Mouse (Mus musculus) gastrocnemius, adult 8-10 months (tissue): ENCODE data around the gene Duoxa1. TPM values are rescaled to one million over a fixed set of nuclear protein-coding genes. Genes with fewer than 3 reads are reported as not detected.

Experiments used
- DNase-seq, 2 experiments: peaks; one replicate each; pipeline ENCODE4 v3.0.0; 2022; ENCODE audit warnings: low spot score in 2 of 2
- total RNA-seq, 4 experiments: library from RNA; stranded (reverse); gene quantifications; 2 replicates each; pipeline ENCODE4 v1.2.4; 2022

The Duoxa1 gene
- total RNA-seq, 4 experiments from 2014 or later: 0.48 to 0.63 (median 0.62) TPM; not detected in 1

DNA sequence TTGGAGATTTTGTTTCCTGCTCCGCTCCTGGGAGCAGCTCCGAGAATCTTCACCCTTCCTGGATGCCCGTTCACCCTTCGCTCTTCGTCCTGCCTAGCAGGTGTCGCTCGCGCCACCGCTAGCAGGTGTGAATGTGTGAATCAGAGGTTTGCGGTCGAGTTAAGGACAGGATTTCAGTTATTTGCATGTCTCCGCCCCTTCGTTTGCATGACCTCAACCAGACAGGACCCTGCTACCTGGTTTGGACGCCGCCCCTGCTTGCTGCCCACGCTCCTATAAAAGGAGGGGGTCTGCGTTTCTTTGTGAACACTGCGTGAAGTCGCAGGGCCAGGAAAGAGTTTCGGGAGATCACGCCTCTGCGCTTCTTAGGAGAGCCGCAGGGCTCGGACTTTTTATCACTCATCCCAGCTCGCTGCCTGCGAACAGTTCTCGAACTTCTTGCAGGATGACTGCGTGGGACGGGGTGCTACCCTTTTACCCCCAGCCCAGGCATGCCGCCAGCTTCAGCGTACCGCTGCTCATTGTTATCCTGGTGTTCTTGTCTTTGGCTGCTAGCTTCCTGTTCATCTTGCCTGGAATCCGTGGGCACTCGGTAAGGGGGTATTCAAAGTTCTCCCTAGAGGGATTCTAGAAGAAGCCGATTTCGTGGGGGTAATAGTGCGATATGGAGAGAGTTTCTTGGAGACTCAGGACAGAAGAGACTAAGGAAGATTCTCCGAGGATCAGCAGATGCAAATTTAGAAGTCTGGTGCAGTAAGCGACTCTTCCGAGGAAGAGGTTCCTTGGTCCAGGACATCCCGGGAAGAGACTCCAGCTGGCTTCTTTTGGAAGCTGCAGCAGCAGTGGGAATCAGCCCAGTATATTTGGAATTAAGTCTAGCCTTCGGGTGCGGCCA lies 14.7 kb downstream of the Duoxa1 start, which contains the start of gene Duoxa2:
Gene Duoxa2 (plus strand): TSS at position 305 of the 895 bp plus-strand sequence.
- DNase-seq: no peak

DNA sequence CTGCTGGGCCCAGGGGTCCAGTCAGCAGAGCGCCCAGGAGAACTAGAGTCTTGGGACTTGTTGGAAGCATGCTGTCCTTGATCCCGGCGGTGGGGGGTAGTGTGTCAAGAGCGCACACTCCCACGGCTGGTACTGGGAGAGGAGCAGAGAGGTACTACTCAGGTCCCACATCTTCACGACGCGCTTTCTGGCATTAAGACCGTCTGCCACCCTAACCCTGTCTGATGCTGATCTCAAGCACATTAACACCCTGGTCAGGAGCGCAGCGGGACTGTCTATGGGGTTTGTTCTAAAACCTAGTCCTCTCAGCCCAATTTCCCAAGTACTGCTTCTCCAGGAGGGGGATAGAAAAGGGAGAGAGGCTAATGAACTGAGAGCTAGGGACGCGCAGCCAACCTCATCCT lies 15.4 kb downstream of the Duoxa1 start, which contains the start of gene Duox2:
Gene Duox2 (minus strand): TSS at position 354 of the 404 bp plus-strand sequence.
- DNase-seq: no peak

DNA sequence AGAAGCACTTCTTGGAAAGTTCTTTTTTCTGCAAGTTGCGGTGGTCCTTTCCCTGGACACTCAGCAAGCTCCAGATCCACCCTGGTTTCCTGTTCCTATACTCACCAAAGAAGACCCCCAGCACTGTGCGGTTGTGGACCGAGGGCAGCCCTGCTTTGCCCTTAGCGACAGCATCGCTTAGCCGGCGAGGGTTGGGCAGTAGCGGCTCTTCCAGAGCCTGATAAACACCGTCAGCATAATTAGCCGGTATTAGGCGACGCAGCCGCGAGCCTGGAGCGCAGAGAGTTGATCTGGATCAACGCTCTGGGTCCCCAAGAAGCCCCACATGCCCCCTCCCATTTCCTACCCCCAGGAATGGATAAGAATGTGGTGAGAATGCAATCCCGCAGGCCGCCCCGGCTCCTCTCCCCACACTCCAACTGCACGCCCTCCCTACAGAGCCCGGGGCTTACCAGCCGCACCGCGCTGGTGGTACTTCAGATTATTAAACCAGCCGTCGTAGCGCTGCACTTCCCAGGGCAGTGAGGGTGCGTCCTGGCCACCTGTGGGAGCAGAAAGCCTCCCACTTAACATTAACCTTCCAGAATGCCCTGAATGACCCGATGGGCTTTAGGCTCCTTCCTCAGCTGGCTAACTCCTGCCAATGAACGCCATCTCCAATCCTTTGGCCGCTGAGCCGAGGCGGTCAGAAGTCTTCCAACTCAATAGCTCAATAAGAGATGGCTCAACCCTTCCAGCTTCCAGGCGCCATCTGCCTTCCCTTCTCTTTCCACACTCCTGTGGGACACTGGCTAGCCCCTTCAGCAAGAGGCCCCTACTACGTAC lies 16.0 kb downstream of the Duoxa1 start:
- DNase-seq: no peak

DNA sequence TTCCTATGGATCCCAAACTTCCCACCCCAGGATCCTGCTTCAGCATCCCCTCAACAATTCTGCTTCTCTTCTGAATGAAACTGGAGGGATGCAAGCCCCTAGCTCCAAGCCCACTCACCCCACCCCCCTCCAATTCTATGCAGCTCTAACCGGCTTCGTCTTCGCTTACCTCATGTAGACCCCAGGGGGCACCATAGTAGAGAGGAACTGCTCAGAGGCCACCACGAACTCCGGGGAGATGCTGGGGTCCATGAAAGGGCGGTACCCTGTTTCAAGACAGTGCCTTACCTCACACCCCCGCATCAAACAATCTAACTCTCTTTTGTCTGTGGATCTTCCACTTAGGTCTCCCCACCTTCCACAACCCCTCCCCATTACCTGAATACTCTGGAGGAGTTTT lies 18.6 kb downstream of the Duoxa1 start:
- no peak for DNase-seq

DNA sequence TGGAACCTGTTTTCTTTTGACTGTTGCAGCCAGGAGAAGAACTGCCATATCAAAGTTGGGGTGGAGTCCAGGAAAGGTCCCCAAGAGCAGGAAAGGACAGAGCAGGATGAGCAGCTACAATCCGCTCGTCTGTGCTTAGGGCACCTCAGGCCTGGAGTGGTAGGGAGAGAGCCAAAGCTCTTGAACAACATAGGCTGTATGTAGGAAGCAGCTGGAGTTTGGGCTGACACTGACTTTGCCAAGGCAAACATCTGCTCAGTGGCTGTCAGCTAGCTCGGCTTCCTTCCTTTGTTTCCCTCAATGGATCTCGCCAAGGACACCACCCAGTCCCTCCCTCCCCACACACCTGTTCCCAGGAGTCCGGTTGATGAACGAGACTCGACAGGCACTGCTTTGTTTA lies 27.4 kb downstream of the Duoxa1 start:
- DNase-seq: no peak

DNA sequence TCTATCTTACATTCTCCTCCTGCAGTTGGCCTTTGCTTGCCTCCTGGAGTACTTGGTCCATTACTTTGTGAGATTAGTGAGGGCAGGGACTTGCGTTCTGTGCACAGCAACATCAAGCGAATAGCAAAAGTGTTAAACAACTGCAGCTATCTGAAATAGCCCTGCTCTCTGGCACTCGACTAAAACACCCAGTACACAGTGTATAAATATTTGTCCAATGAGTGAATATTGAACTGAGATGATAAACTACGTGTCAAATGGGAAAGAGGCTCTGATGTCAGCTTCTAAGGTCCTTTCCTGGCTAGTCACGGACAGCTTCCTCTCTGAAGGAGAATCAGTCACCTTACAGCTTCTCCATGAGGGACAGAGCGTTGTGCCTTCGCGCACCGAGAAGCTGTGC lies 29.4 kb downstream of the Duoxa1 start:
- DNase-seq: no peak

DNA sequence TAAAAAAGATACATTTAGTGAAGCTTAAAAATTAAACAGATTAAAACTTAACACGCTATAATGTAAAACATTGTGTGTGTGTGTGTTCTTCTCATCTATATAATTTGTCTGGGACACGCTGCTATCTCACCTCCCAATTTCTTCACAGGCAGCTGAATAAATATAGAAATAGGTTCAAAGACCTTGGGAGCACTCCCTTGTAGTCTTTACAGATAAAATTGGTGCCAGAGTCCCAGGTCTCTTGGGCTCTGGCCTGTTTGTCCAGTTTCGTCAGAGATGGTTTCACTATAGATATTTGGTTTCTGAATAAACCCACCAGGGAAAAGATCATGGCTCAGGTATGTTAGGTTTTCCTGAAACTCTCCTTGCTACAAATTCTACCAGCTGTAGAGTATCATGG lies 34.8 kb downstream of the Duoxa1 start:
- no peak for DNase-seq

DNA sequence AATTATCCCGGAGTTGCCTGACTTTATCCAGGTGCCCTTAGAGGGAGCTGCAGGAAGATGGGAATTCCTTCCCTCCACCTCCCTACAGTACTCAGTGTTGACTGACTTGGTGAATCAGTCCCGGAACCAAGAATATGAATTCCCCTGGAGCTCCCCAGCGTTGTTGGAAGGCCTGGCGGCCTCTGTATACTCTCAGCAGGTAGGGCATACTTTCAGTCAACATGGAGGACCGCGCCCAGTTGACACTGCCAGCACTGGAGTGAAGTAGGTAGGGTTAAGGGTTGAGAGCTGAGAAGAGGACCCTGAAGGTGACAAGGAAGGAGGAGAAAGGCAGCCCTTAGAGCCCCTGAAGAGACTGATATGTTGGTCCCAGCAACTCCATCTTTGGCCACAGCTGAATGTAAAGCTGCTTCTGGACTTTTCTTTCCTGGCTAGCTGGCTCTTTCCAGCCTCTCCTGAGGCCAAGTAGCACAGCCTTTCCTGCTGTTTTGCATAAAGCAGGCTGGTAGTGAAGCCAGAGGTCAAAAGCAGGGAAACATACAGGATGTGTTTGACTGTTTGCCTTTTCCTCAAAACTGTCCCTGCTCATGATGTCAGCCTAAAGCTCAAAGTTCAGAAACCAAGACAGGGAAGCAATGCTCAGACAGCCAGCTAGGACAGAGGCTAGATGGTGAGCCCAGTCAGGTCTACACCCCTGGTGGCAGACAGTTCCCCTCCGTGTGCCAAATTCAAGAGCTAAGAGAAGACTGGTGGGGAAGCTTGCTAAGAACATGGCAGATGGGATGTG lies 46.9 kb downstream of the Duoxa1 start:
- DNase-seq: no peak

DNA sequence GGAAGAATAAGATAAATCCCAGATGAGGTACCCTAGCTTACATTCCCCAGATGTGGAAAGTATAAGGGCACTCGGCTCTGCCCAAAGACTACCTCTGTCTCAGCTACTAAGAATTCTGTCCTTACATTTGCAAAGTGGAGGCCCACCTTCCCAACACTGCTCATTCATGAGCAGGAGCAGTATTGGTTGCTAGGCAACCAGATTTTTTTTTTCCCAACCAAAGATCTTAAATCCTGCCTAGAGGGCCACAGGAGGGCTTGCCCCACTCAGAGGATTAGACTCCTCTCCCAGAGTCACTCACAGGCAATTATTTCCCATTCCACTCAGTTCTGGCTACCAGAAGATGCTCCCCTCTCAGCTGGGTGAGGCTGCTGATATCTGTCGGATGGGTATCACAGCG lies 48.8 kb downstream of the Duoxa1 start:
- no peak for DNase-seq

DNA sequence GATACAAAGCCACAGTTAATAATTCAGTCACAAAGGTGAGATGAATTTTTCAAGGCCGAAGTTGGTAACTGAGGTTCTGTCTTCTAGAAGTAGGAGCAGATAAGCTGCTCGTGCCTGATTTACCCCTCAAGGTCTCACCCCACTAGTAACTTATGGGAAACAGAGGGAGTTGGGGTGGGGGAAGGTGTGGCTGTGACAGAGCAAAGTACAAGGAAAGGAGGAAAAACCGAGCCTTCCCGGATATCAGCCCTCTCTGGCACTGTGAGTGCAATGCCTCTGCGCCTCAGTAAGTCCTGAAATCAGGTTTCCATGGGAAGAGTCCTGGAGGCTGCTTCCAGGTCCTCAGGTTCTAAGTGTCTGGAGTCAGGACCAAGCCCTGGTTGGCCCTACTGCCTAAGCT lies 52.8 kb downstream of the Duoxa1 start:
- DNase-seq: no peak

DNA sequence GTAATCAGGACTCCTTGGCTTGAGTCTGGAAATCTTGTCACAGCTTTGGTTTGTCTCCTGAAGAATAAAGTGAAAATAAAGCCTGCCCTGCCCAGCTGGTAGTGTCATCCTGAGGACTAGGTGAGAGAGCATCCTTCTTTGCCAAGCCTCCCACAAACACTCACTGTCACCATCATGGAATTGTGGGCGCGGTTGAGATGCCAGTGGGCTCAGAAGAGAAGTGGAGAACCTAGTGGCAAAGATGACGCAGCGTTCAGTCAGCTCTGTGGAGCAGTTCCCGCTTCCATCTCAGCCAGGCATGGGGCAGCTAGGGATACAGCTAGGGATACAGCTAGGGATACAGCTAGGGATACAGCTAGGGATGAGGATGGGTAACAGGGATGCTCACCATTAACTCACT lies 57.5 kb downstream of the Duoxa1 start:
- DNase-seq: no peak

Other genes with a start within 250 kb of the Duoxa1 start
- 1 to 10 TPM; 5.4 to 6.4 (median 6.1) TPM for gene Spg11, start 195.3 kb downstream of the Duoxa1 start, total RNA-seq
- gene B2m, start 166.0 kb downstream of the Duoxa1 start, total RNA-seq: 100 to 1,000 TPM in 1 of 4 experiments, 10 to 100 TPM in 3; 54.2 to 107 (median 77.1) TPM
- gene Trim69, start 153.0 kb downstream of the Duoxa1 start, total RNA-seq: not detected
- not detected for gene Patl2, start 127.5 kb downstream of the Duoxa1 start, total RNA-seq
- gene Terb2, start 127.5 kb downstream of the Duoxa1 start, total RNA-seq: not detected
- gene Sord, start 79.0 kb downstream of the Duoxa1 start, total RNA-seq: 10 to 100 TPM; 63.0 to 69.8 (median 66.5) TPM
- under 1 TPM in 3 of 4 experiments, not detected in 1; 0.07 to 0.24 (median 0.18) TPM for gene Duox2, start 15.3 kb downstream of the Duoxa1 start, total RNA-seq
- gene Duoxa2, start 14.8 kb downstream of the Duoxa1 start, total RNA-seq: not detected
- gene Duox1, start 1.9 kb upstream of the Duoxa1 start, total RNA-seq: under 1 TPM; 0.19 to 0.38 (median 0.29) TPM
- gene Shf, start 55.4 kb upstream of the Duoxa1 start, total RNA-seq: 1 to 10 TPM; 1.3 to 1.9 (median 1.4) TPM
- gene Slc28a2, start 112.7 kb upstream of the Duoxa1 start, total RNA-seq: 1 to 10 TPM; 4.6 to 5.7 (median 5.2) TPM
- gene Gm14085, start 171.2 kb upstream of the Duoxa1 start, total RNA-seq: under 1 TPM in 2 of 4 experiments, not detected in 2; 0.10 to 0.13 TPM